Mouse (Mus musculus) urinary bladder, postnatal 36 days (tissue): ENCODE results near the gene Ankrd35.
A peak's percentile ranks its signal among the peaks of the same experiment; 100 is the strongest.
"Not testable (repeated sequence)": the region's sequence is repeated elsewhere in the genome, so short reads cannot be mapped to it uniquely, and the experiment has no call there.

Source experiments
- DNase-seq, 2 experiments: peaks; one replicate each; pipeline ENCODE4 v3.0.0; 2022; ENCODE audit warnings: low spot score in 2 of 2, mixed read lengths in 1 of 2

Ankrd35 gene

GRCm38 (mm10) chr3:96704778-96705177 is 34.8 kb downstream of the Ankrd35 start:
- DNase-seq: no peak

- DNase-seq: no peak
Observed at GRCm38 (mm10) chr3:96706217-96706616, 36.3 kb downstream of the Ankrd35 start.

- no peak for DNase-seq
Observed at GRCm38 (mm10) chr3:96706984-96707383, 37.1 kb downstream of the Ankrd35 start.

GRCm38 (mm10) chr3:96707903-96708683 is 38.2 kb downstream of the Ankrd35 start, which contains the start of gene Nudt17:
Nudt17 (minus strand) TSS chr3:96708562.
- peak; percentile 73 to 81 for DNase-seq

GRCm38 (mm10) chr3:96708684-96709064 is 38.7 kb downstream of the Ankrd35 start:
- DNase-seq: no peak

GRCm38 (mm10) chr3:96714286-96714685 is 44.4 kb downstream of the Ankrd35 start:
- no peak for DNase-seq

- DNase-seq: no peak
Observed at GRCm38 (mm10) chr3:96715854-96716253, 45.9 kb downstream of the Ankrd35 start.

GRCm38 (mm10) chr3:96719173-96719572 is 49.2 kb downstream of the Ankrd35 start:
- DNase-seq: no peak

- DNase-seq: peak; percentile 93 to 97
Observed at GRCm38 (mm10) chr3:96727343-96727827, 57.5 kb downstream of the Ankrd35 start, which contains the start of the genes Polr3c and Rnf115. Polr3c (minus strand) TSS chr3:96727628. Rnf115 (plus strand) TSS chr3:96727664.

- no peak for DNase-seq
Observed at GRCm38 (mm10) chr3:96727828-96728633, 58.1 kb downstream of the Ankrd35 start.

- no peak for DNase-seq
Observed at GRCm38 (mm10) chr3:96728634-96729402, 58.9 kb downstream of the Ankrd35 start.

- no peak for DNase-seq
Observed at GRCm38 (mm10) chr3:96729403-96729784, 59.5 kb downstream of the Ankrd35 start.

- no peak for DNase-seq
Observed at GRCm38 (mm10) chr3:96730785-96731184, 60.9 kb downstream of the Ankrd35 start.

GRCm38 (mm10) chr3:96733984-96734383 is 64.1 kb downstream of the Ankrd35 start:
- DNase-seq: no peak

- DNase-seq: no peak
Observed at GRCm38 (mm10) chr3:96735200-96735599, 65.3 kb downstream of the Ankrd35 start.

- DNase-seq: no peak
Observed at GRCm38 (mm10) chr3:96737013-96737740, 67.2 kb downstream of the Ankrd35 start.

GRCm38 (mm10) chr3:96737995-96738394 is 68.1 kb downstream of the Ankrd35 start:
- DNase-seq: no peak

GRCm38 (mm10) chr3:96740279-96740678 is 70.3 kb downstream of the Ankrd35 start:
- DNase-seq: not testable (repeated sequence)
